Comparison of ENCODE assay signal across 8 mouse cellular contexts in genomic region chr5:137307071-137307912, GRCm38 (mm10). TPM values are rescaled to one million over a fixed set of nuclear protein-coding genes. Genes with fewer than 3 reads are reported as not detected.
DNase-seq lines count a peak whose midpoint lies in the region; ATAC-seq lines count a peak whose summit lies in the region.

TSS of gene Srrt (minus strand) at chr5:137307674.

- H3K36me3 ChIP-seq in hindbrain, embryonic 10.5 days = peaks cover 77% of the 10 kb centered on the region

- peak; percentile 77 for ATAC-seq in frontal cortex, adult (ENCODE audit: low TSS enrichment)

- H3K4me3 ChIP-seq in hindbrain, embryonic 10.5 days = peak within 1 kb of the TSS; percentile 92

- H3K4me1 ChIP-seq in hindbrain, embryonic 10.5 days (replicated peaks) = peaks cover 39% of the 10 kb centered on the region

- DNase-seq in Muller cell, postnatal 12 days (ENCODE audit: inconsistent ontology term) = peak; percentile 97
- peak; percentile 89 for DNase-seq in cerebellum, adult 9-10 months
- DNase-seq in hindbrain, embryonic 10.5 days (ENCODE audit: low spot score) = peak; percentile 94
- DNase-seq in layer of hippocampus, postnatal 14 days (ENCODE audit: low spot score in 2 of 2) = peak; percentile 91 to 96
- peak; percentile 91 for DNase-seq in lung, postnatal 14 days
- DNase-seq in retina, adult 2 months (ENCODE audit: low read depth, low spot score) = peak; percentile 87
- peak; percentile 89 to 94 for DNase-seq in thymus, postnatal 36 days

- H3K27ac ChIP-seq in hindbrain, embryonic 10.5 days = peak within 1 kb of the TSS; percentile 98

- under 1% methylated on average over 72 of the region's 72 CpGs for WGBS in hindbrain, embryonic 10.5 days

- no peaks in the 10 kb centered on the region for H3K27me3 ChIP-seq in hindbrain, embryonic 10.5 days (ENCODE audit: insufficient read depth, poor library complexity, severe bottlenecking)

- H3K9me3 ChIP-seq in hindbrain, embryonic 10.5 days = peaks cover 8% of the 10 kb centered on the region; the same call in 1 of the 2 replicates

RNA-seq across cellular contexts. Expression of gene Srrt, which starts in this region (rescaled TPM):
- 175 and 186 TPM in 2 replicates for polyA plus RNA-seq in hindbrain, embryonic 10.5 days (2016; fragmentation: Nextera tagmentation; extraction: Ambion mirVana)
- 100 to 1,000 TPM; 189 to 217 TPM for total RNA-seq in layer of hippocampus, postnatal 14 days (2021)

Comparison
In these comparisons a context has a peak if more than half of its experiments do, and no peak if none do; other contexts are left out.
1. Peak in every context shown above with its lines: DNase-seq, ATAC-seq, H3K4me3 ChIP-seq and H3K27ac ChIP-seq.